Mouse (Mus musculus): ENCODE results near the gene Ankrd65.

DNA sequence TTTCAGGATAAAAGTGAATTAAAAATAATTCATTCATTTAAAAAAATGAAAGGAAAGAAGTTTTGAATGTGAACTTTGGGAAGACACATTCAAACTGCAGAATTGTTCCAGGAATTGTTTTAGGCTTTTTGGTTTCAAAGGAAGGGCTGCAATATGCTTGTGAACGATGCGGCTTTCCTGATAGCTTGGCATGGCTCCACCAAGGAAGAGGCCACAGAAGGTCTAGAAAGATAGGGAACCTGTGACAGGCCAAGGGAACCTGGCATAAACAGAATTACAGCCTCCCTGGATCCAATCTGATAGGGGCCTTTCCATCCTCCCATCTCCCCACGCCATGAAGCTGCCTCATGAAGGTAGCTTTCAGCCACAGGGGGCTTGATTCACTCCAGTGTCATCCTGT, 1.9 kb upstream of the Ankrd65 start:
- TF ChIP-seq CTCF (conservative IDR thresholded peaks at IDR 0.05; ENCODE audit: low read length) (no peak), NANOG (IDR thresholded peaks at IDR 0.05; ENCODE audit: borderline replicate concordance, low read length) (no peak)

Measured in E14TG2a.4 (cell line).